Mouse (Mus musculus): Measurements from ENCODE around the gene Tet3. TPM values are rescaled to one million over a fixed set of nuclear protein-coding genes. Genes with fewer than 3 reads are reported as not detected.
"Not testable (repeated sequence)": the region's sequence is repeated elsewhere in the genome, so short reads cannot be mapped to it uniquely, and the experiment has no call there.

Tet3 gene
- total RNA-seq, 2 experiments from 2014 or later, result 105 to 114 TPM

DNA sequence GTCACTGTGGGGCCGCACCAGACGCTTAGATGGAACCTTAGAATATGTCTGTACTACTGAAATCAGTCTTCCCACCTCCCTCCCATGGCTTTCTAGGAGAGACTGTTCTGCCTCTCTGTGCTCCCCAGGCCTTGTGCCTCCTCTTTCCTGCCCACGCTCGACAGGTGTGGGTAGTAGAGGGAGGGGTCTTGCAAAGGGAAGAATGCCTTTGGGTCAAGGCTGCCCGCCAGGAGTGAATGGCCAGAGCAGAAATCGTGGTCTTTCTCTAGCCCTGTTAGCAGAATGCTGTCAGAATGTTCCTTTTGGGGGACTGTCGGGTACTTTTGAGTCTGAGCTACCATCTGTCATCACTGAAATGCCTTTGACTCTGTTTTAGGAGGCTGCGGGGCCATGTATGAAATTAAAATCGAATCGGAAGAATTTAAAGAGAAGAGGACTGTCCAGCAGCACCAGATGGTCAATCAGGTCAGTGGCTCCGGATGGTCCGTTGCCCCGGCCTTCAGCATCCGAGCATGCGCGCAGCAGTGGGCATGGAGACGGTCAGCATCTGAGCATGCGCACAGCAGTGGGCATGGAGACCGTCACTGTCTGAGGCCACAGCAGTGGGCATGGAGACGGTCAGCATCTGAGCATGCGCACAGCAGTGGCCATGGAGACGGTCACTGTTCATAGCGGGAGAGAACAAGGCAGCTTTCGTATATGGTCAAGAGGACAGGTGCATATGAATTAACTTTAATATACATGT lies 106.0 kb downstream of the Tet3 start:
- intact Hi-C loops (cut with DNase I), result no loop called here

DNA sequence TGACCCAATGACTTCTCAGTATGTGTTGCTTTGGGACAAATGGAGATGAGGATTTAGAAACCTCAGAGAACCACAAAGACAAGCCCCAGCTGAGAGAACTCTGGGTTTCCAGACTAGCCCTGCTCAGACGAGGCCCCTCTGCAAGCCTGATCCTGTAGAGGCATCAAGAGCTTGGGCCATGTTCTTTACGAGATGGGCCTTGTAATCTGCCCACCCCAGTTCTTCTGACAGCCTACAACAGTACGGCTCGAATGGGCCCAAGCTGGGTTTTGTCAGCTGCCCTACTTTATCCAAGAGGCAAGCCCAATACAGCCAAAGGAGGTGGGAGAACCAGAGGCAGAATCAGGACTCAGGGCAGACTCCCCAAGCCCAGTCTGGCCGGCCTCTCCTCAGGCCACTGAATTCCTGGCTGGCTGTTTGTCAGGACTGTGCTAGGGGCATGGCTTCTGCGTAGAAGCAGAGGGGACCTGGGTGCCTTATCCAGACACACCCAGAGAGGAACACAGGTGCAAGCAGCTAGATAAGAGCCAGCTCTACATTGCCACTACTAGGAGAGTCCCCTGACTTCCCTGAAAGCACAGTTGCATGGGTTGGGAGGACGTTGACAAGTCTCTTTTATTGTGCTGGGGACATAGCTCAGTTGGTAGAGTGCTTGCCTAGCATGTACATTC lies 107.3 kb downstream of the Tet3 start:
- DNase-seq (ENCODE audit: extremely low spot score in 1 of 2, low spot score in 2 of 2), result no peak
- intact Hi-C loops (cut with DNase I), result no loop called here

More for the DNA sequence above, 106.0 kb downstream of the Tet3 start:
- peak in 1 of 2 experiments; percentile 59 for DNase-seq (ENCODE audit: extremely low spot score in 1 of 2, low spot score in 2 of 2)

GRCm38 (mm10) chr6:83350851-83351405 lies 108.0 kb downstream of the Tet3 start:
- DNase-seq (ENCODE audit: extremely low spot score in 1 of 2, low spot score in 2 of 2), result no peak
- intact Hi-C loops (cut with DNase I), result no loop called here

GRCm38 (mm10) chr6:83350172-83350571 lies 108.7 kb downstream of the Tet3 start:
- intact Hi-C loops (cut with DNase I), result no loop called here
- DNase-seq (ENCODE audit: extremely low spot score in 1 of 2, low spot score in 2 of 2), result no peak

- peak; percentile 76 to 93 for DNase-seq (ENCODE audit: extremely low spot score in 1 of 2, low spot score in 2 of 2)
- intact Hi-C loops (cut with DNase I), result no loop called here
These were observed 109.5 kb downstream of the Tet3 start for GRCm38 (mm10) chr6:83349274-83349958.

DNA sequence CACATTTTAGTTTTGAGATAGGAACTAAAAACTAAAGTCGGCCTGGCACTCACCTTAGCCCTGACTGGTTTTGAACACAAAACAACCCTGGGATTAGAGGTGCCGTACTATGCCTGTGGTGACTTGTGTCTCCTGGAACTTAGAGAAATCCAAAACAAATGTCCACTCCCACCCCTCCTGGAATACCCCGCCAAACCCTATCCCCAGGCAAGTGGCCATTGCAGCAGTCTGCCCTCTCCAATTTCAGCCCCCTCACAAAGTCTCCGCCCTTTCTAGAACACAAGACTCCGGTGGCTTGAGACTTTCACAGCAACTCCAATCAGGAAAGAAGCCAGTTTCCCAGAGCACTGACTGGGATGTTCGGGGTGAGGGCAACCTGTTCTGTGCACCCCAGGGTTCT lies 110.0 kb downstream of the Tet3 start, which contains the start of gene Bola3:
TSS of gene Bola3 (plus strand) at position 275 of the 400 bp plus-strand sequence.
- no peak for DNase-seq (ENCODE audit: extremely low spot score in 1 of 2, low spot score in 2 of 2)
- intact Hi-C loops (cut with DNase I), result no loop called here

DNA sequence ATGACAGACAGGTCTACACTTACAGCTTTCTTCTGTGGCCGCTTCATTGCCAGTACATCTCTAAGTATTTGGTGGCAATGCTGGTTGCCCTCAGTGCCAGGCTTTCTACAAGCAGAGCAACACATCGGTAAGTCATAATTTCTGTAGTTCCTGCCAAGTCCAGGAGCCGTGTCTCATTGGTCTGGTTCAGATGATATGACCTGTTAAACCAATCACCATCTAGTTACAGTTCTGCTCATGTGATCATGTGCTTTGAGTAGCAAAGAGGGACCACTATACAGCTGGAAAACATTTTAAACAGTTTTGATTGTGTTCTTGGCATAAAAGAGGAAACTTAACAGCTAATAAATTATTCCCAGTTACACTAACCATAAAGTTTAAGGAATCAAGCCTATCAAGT lies 111.0 kb downstream of the Tet3 start:
- no peak for DNase-seq (ENCODE audit: extremely low spot score in 1 of 2, low spot score in 2 of 2)
- intact Hi-C loops (cut with DNase I), result no loop called here

GRCm38 (mm10) chr6:83345285-83345684 lies 113.6 kb downstream of the Tet3 start:
- DNase-seq (ENCODE audit: extremely low spot score in 1 of 2, low spot score in 2 of 2); intact Hi-C loops (cut with DNase I): not testable (repeated sequence)

DNA sequence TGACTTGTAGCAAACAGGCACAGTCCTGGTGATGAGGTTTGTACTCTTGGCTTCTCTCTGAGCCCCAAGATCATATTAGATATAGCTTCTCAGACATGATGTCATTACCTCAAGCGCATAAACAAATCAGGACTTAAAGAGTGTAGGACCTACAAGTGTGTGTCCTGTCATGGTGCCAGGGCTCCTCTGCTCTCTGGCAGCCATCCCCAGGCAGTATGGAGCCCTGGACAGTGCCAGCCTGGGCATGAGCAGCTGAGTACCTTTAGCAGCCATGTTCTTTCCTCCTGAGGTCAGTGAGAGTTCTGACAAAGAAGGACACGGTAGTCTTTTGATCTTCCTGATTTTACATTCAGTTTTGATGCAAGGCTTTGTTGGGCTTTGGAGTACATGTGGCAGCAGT lies 115.9 kb downstream of the Tet3 start:
- DNase-seq (ENCODE audit: extremely low spot score in 1 of 2, low spot score in 2 of 2), result no peak
- intact Hi-C loops (cut with DNase I), result no loop called here

GRCm38 (mm10) chr6:83341387-83341786 lies 117.5 kb downstream of the Tet3 start:
- DNase-seq (ENCODE audit: extremely low spot score in 1 of 2, low spot score in 2 of 2), result no peak
- intact Hi-C loops (cut with DNase I), result no loop called here

GRCm38 (mm10) chr6:83327591-83328190 lies 131.2 kb downstream of the Tet3 start:
- no peak for DNase-seq (ENCODE audit: extremely low spot score in 1 of 2, low spot score in 2 of 2)
- intact Hi-C loops (cut with DNase I), result loop anchor here (10.0 kb wide), 1 partner anchor 113 kb away; the partner anchor contains the start of gene Slc4a5

DNA sequence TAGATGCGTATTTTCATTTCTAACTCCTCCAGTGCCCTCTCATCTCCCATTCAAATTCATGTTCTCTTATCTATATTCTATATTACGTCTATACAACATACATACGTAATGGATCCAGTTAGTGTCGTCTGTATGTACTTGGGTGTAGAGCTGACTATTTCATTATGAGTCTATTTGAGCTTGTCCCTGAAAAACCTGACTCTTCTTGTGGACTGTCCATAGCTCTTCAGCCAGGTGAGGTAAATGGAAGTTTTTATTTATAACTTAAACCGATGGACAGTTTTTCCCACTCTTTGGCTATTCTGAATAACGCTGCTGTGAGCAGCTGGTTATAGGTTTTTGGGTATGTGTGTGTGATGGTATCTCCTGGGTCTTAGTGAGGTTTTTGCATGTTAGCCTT lies 132.1 kb downstream of the Tet3 start:
- no peak for DNase-seq (ENCODE audit: extremely low spot score in 1 of 2, low spot score in 2 of 2)
- intact Hi-C loops (cut with DNase I), result loop anchor here (10.0 kb wide), 1 partner anchor 112 kb away; the partner anchor contains the start of gene Slc4a5

DNA sequence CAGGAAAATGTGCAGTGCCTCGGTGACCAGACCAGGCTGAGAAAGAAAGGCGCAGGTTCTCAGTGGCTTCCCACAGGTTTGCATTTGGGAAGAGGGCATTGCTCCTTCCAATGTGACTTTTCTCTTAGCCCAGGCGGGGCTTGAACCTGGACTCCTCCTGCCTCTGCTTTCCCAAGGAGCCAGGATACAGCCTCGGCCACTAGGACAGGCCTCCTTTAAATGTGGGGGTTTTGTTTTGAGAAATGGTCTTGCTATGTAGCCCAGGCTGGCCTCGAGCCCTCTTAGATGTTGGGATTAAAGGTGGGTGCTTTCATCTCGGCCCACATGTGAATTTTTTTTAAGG lies 132.5 kb downstream of the Tet3 start:
- intact Hi-C loops (cut with DNase I), result loop anchor here (10.0 kb wide), 1 partner anchor 112 kb away; the partner anchor contains the start of gene Slc4a5
- no peak for DNase-seq (ENCODE audit: extremely low spot score in 1 of 2, low spot score in 2 of 2)

DNA sequence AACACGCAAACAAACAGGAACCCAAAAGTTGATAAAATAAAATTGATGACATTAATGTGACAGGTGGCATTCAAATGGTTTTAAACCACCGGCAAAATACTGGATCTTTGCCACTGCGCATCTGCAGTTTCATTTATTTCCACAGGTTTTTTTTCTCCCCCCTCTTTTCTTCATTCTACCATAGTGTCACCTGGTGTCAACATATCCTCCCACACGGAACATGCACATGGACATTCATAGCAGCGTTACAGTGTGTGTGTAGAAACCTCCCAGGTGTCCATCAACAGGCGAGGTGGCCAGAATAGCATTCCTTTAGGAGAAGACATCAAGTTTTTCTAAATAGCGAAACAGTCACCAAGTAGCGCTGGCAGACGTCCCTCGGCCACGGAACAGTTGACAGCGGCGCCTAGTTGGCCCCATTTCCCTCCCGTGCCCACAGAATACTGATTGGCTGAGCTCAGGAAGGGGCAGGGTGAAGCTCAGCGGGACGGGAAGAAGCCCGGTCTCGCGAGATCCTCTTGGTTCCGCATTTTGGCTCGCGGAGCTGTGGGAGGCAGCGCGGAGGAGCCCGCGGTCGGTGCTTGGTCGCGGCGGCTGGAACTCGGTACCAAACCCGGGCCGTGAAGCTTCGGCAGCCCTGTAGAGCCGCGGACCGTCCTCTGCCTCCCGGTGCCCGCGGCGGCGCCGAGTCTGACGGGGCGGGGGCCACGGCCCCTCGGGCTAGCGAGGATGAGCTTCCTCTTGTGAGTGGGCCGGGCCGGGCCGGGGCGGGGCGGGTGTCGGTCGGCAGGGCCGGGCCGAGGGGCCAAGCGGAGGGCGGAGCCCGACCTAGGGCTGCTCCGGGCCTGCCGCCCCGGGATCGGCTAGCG lies 133.1 kb downstream of the Tet3 start, which contains the start of the genes Mthfd2 and Mob1a:
TSS of gene Mthfd2 (minus strand) at position 384 of the 869 bp plus-strand sequence.
TSS of gene Mob1a (plus strand) at position 492 of the 869 bp plus-strand sequence.
- intact Hi-C loops (cut with DNase I), result loop anchor here (10.0 kb wide), 1 partner anchor 111 kb away; the partner anchor contains the start of gene Slc4a5
- DNase-seq (ENCODE audit: extremely low spot score in 1 of 2, low spot score in 2 of 2), result peak; percentile 94 to 96

DNA sequence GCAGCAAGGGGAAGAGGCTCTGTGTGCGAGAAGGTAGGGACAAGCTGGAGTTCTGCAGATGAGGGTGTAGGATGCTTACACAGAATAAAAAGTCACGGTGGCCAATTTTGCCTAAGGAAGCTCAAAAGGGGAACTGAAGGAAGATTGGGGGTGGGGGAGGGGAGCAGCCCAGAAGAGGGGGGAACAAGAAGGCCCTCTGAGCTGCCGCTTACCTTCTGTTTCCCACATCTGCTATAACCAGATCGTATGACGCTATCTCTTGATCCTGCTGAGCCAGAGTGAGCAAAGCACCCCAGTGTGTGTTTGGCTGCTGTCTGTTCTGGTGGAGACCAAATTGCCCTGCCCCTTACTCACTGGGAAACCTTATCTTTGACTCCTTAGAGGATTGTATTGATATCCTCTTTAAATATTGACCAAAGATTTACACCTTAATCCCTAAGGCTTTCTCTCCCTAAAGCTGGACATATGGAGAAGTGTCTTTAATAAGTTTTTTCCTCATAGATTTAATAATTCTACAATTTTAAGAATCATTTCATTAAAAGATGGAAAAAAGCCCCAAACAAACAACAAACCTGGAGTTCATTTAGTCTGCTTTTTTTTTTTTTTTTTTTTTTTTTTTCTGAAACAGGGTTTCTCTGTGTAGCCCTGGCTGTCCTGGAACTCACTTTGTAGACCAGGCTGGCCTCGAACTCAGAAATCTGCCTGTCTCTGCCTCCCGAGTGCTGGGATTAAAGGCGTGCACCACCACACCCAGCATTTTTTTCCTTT lies 135.0 kb downstream of the Tet3 start:
- DNase-seq (ENCODE audit: extremely low spot score in 1 of 2, low spot score in 2 of 2), result no peak
- intact Hi-C loops (cut with DNase I), result loop anchor here (10.0 kb wide), 1 partner anchor 109 kb away; the partner anchor contains the start of gene Slc4a5

GRCm38 (mm10) chr6:83322794-83323193 lies 136.1 kb downstream of the Tet3 start:
- intact Hi-C loops (cut with DNase I), result loop anchor here (10.0 kb wide), 1 partner anchor 108 kb away; the partner anchor contains the start of gene Slc4a5

DNA sequence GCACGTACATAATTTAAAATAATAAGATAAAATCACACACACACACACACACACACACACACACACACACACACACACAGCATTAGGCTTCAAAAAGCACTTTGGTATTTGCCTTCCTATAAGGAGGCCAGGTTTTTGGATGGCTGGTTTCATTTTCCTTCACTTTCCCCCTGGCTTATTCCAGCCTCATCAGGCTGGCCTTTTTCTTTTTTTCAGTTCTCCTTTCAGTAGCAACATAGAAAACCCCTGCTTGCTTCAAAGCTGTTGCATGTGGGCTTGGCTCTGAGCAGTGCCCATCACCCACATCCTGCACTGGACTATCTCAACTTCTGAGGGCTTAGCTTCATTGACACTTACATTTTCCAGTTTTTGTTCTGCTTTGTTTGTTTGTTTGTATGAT lies 137.0 kb downstream of the Tet3 start:
- DNase-seq (ENCODE audit: extremely low spot score in 1 of 2, low spot score in 2 of 2), result no peak
- intact Hi-C loops (cut with DNase I), result loop anchor here (10.0 kb wide), 1 partner anchor 107 kb away; the partner anchor contains the start of gene Slc4a5

More at GRCm38 (mm10) chr6:83322794-83323193, 136.1 kb downstream of the Tet3 start:
- DNase-seq (ENCODE audit: extremely low spot score in 1 of 2, low spot score in 2 of 2), result no peak
